Mouse (Mus musculus) left cerebral cortex, postnatal 4 days (tissue): Measurements from ENCODE around the gene Pcdh15. TPM values are rescaled to one million over a fixed set of nuclear protein-coding genes. Genes with fewer than 3 reads are reported as not detected.

Source experiments
- DNase-seq: peaks from one replicate; pipeline ENCODE4 v3.0.0-alpha.2; 2022
- intact Hi-C: fragments of 180-260 bp; cut with DNase I; formaldehyde crosslinking; loops from one replicate; pipeline ENCODE4 v1.15.1; 2025
- total RNA-seq, 2 experiments: library from RNA; stranded (reverse); gene quantifications; 2 replicates each; pipeline ENCODE4 v1.2.3; 2021

Pcdh15 gene
- 10 to 100 TPM; 40.5 to 43.8 TPM for total RNA-seq

DNA sequence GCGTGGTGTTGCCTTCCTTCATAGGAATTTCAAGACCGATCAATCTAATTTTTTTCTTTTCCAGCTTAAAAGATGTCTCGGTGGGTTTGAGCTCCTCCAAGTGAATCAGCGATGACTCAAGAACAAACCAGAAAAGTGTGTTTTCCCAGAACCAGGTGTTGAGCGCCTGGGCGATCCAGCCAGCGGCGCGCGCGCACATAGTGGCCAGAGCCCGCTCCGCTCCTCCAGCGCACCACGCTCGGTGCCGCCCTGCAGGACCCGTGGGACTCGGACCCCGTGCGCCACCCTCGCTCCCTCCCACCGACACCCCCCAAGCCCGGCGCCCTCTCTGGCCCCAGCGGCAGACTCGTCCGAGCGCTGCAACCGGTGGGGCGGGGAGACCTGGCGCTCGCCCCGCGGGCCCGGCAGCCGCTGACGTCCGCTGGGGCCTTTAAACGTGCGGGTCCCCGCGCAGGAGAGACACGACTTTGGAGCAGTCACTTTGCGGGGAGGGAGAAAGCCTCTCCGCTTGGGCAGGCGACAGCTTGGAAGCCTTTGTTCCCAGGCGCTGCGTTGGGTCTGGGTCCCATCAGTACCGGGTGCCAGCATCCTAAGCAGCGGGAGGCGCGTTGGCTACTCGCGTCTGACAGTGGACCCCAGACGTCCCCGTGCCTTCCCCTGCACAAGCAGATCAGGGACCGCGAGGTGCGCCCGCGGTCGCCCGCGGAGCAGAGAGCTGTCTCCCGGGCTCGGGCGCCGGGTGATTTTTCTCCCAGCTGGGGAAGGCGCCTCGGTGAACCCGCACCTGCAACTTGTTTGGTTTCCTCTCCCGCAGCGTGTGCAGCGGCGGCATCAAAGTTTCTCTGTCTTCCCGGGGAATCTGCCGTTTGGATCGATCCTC is at the start of gene Pcdh15:
Pcdh15 (plus strand) TSS at position 377 of the 880 bp plus-strand sequence.
- peak; percentile 15 for DNase-seq
- intact Hi-C loops: loop anchor here (5.0 kb wide), 1 partner anchor 1622 kb away; no protein-coding TSS in a partner anchor

DNA sequence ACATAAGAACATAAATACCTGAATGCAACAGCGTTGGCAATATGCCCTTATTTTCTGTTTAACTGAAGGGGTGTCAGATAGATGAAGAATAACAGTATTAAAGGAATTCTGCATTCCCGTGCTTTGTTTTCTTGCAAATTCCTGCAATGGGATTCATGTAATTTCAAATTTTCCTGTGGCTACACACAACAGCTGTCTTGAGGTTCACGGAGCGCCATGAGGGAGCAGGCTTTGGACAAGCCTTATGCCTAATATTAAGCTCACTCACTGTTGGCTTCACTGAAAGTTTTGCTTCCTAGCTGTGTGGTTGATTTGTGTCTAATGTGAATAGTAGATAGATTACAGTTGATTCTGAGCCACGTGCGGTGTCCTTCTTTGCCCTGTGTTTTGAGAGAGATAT is 47.1 kb upstream of the Pcdh15 start:
- DNase-seq: no peak
- intact Hi-C loops: no loop called here

DNA sequence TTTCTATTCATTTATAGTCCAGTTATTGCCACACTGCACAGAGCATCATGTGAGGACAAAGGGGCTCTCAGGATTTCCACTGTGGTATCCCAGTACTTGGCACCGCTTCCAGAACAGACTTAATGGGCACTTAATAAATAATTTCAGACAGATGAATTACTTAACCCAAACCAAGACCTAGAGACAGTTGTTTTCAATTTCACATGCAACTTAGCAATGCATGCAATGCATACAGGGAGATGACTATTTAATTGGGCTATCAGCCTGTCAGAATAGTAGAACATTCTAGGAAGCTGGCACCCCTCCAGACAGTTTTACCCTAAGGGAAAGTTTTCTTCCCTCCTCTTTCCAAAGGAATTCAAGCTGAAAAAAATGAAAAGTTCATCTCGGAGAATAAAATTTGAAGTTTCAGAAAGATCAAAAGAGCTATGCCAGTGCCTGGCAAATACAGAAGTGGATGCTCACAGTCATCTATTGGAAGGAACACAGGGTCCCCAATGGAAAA is 39.4 kb upstream of the Pcdh15 start:
- DNase-seq: peak; percentile 2
- intact Hi-C loops: no loop called here

DNA sequence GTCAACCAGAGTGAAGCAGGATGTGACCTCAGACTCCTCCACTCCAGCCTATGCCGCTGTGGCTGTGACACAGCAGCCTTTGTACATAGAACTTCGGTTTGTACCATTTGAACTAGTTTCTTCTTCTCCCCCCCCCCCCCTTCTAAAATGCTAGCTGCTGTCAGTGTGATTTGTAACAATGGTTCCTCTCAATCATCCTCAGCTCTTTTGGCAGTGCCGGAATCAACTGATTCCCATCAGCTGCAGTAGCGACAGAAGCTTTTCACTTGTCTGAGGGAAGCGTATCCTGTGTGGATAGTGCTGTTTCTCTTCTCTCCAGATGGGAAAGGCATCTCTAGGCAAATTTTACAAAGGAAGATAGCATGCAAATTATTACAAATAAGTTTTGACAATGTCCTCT is 12.4 kb upstream of the Pcdh15 start:
- DNase-seq: no peak
- intact Hi-C loops: no loop called here

DNA sequence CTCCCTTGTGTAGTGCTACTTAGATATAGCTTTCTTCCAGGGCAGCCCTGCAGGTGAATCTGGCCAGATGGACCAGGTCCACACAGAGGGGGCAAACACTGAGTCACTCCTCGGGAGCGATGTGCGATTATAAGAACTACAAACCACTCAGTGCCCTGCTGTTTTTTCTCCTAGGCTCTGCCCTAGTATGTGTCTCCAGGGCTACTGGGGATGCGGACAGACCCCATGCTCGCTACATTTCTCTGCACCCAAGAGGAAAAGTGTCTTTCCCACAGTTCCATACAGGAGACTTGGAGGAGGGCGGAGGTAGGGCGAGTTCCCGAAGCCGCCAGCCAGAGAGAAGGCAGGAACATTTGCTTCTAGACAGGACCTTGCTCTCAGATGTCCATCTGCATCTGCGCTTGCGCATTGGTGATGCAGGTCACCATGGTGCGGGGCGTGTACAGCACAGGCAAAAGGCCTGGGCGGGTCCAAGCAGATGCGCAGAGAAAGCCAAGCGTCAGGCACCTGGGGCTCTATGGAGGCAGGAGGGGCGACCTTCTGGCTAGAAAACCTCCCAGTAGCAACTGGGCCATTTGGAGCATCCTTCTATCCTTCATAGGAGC is 2.5 kb upstream of the Pcdh15 start:
- intact Hi-C loops: loop anchor here (5.0 kb wide), 1 partner anchor 1619 kb away; no protein-coding TSS in a partner anchor

DNA sequence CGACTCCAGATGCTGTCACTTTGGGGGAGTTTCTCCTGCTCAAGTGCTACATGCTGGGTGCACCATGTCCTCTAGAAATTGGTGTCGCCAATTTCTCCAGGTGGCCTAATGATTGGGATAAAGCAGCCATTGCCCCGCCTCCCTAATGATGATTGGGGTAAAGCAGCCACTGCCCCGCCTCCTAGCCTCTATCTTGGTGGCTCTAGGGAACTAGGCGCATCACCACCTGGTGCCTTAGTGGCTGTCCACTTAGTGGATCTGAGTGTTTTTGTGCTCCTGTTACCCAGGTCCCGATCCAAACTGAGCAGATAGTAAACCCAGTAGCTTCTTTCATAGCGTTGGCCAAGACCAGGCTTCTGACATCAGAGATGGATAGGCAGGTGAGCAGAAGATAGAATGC is 2.0 kb upstream of the Pcdh15 start:
- intact Hi-C loops: loop anchor here (5.0 kb wide), 1 partner anchor 1620 kb away; no protein-coding TSS in a partner anchor
- peak; percentile 35 for DNase-seq

More for the DNA sequence above, 2.5 kb upstream of the Pcdh15 start:
- DNase-seq: peak; percentile 74

DNA sequence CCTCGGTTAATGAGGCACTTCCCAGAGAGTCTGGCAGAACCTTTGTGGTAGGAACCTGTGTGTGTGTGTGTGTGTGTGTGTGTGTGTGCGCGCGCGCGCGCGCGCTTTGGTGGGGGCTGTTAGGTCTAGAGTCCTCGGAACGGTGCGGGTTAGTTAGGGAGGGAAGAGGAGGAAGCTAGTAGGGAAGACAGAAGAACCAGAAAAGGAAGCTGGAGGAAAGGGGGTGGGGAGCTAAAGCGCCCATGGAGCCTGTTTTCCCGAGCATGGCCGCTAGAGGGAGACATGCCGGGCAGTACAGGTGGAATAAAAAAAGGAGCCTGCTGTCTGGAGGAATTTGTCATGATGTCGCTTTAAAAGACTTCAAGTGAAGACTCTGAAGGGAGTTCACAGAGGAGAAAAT is 1.2 kb upstream of the Pcdh15 start:
- intact Hi-C loops: loop anchor here (5.0 kb wide), 1 partner anchor 1621 kb away; no protein-coding TSS in a partner anchor
- peak; percentile 76 for DNase-seq

DNA sequence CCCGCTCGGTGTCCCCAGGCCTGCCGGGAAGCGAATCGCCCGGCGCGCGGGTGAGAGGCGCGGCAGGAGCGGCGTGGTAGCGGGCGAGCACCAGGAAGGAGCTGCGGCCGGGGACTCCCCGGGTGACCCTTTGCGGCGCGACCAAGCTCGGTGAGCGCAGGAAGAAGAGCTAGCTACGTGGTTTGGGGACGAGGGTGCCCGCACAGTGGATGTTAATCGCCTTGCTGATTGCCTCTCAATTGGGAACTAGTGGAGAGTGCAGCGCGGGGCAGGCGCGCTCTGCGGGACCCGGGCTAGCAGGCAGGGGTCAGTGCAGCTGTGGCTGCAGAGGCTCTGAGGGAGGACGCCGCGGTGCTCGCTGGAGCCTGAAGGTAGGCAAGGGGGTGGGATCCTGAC is 702 bp downstream of the Pcdh15 start:
- intact Hi-C loops: loop anchor here (5.0 kb wide), 2 partner anchors 1362 to 1623 kb away; no protein-coding TSS in a partner anchor

DNA sequence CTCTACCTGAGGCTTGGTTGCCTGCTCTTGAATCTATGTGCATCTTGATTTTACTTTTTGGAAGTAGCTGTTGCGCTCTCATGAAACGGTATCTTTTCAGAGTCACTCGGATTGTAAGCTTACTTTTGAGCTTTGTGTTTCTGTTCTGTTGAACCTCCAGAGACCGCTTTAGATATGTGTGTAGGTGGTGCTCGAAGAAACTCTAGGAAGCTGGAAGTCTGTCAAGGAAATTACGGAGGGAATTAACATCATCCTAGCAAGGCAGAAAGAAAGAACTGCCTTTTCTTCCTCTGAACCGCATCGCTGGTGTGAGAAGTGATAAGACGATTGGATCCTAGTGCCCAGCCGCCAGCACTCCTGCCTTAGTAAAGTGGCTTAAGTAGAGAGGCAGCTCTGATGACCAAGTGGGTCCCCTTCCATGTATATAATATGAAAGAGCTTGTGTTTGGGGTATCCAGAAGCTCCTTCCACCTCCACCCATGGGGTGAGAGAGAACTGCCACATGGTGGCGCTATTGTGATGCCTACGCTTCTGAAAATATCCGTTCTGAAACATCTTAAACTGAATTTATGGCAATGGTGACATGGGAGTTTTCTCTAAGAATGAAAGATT is 4.3 kb downstream of the Pcdh15 start:
- intact Hi-C loops: loop anchor here (5.0 kb wide), 1 partner anchor 1359 kb away; no protein-coding TSS in a partner anchor
- DNase-seq: peak; percentile 25

More for the DNA sequence above, 702 bp downstream of the Pcdh15 start:
- DNase-seq: peak; percentile 15

DNA sequence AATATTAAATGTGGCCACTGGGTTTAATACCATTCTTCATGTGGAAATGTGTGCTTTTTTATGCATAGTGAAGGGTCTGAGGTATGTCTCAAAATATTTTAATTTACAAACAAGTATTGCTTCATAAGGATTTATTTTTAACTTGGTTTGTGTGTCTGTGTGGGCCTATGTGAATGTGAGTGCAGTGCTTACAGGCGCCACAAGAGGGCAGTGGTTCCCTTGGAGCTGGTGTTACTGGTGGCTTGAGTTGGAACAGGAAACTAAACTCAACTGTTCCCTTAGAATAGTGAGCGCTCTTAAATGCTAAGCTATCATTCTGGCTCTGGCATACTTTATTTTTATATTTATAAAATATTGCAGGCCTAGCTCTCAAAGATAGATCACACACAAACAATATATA is 6.8 kb downstream of the Pcdh15 start:
- DNase-seq: peak; percentile 48
- intact Hi-C loops: no loop called here

DNA sequence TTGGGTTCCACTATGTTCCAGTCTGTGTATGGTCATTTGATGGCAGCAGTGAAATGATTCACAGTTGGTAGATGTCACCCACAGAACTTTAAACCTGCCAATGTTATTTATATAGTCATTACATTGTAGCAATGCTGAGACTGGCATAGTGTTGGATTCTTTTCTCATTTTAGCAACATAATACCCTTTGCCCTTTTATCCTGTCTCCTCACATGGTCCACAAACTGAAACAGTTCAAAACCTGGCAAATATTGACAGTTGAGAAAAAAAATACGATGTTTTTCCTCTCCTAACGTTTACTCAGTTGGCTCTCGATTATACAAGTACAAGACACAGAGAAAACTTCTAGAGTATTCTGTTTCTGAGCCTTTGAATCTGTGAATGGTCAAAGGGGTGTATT is 38.8 kb downstream of the Pcdh15 start:
- intact Hi-C loops: no loop called here
- DNase-seq: no peak

DNA sequence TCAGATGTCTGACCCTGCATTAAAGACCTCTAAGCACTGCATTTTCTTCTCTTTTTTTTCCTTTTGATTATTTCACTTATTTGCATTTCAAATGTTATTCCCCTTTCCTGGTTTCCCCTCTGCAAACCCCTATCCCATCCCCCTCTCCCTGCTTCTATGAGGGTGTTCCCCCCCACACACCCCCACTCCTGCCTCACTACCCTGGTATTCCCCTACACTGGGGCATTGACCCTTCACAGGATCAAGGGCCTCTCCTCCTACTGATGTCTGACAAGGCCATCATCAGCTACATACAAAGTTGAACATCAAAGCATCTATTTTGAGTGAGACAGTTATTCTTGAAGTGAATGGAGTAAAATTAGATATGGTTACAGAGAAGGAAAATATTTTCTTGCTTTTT is 48.4 kb downstream of the Pcdh15 start:
- no peak for DNase-seq
- intact Hi-C loops: no loop called here

DNA sequence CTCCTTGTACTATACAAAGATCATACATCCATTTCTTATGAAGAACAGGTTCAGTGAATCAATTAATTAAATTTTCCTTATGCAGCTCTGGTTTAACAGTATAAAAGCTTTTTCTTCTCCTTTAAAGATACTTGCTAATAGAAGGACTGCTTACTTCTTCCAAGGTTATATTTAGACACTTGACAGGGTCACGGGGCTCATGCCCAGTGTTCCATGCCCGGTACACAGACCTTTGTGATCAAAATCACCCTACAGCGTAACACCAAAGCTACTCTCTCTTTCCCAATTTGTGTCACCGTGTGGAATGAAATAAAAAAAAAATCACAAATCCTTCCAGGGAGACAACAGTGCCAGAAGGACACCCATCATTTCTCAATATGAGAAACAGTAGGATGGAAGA is 48.8 kb downstream of the Pcdh15 start:
- intact Hi-C loops: no loop called here
- DNase-seq: no peak

DNA sequence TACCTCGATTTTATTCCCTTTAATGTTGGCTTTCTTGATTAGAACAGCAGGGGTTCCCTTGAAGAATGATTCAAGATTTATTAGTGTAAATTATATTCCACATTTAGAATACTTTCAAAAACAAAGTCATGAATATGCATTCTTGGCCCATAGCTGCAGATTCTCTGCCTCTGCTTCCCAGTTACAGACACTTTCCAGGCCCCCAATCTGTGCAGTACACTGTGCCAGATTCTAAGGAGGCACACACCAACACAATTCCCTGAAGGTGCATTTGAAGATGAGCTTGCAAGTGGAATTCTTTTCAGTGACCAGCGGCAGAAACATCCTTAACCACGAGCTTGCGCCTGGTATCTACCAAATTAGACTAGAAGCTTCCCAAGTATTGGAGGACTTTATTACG is 55.4 kb downstream of the Pcdh15 start:
- DNase-seq: no peak
- intact Hi-C loops: no loop called here

DNA sequence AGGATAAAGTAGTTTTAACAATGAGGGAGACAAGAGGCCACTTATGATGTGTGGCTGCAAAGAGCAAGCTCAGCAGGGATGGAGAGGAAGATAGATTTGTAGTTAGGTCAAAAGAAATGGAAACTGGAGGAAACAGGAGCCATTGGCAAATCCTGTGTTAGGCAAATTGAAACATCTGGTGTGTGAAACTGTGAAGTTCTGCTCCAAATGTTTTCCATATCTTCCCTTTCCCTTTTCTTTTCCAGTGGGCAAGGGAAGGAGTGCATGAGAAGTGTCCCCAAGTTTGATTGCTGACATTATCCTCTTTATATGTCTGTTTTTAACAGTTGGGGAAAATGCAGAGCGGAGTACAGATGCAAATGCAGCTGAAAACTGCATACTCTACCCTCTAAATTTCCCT is 62.6 kb downstream of the Pcdh15 start:
- DNase-seq: no peak
- intact Hi-C loops: no loop called here

DNA sequence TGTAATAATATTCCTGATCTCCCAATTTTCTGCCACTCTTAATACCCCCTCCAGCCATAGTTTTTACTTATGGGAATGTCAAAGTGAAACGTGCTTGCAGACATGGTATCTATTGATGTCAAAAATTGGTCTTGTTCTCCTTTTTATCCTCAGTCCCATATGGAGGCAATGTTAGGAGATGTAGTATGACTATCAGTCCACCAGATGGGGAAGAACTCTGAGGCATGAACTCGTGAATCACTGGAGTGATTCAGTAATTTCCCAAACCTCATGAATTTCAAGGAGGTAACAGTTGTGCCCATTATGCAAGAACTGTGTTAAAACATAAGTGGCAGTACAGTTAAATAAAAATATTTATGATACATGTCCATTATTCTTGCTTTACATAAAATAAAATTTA is 116.9 kb downstream of the Pcdh15 start:
- intact Hi-C loops: no loop called here
- DNase-seq: no peak

DNA sequence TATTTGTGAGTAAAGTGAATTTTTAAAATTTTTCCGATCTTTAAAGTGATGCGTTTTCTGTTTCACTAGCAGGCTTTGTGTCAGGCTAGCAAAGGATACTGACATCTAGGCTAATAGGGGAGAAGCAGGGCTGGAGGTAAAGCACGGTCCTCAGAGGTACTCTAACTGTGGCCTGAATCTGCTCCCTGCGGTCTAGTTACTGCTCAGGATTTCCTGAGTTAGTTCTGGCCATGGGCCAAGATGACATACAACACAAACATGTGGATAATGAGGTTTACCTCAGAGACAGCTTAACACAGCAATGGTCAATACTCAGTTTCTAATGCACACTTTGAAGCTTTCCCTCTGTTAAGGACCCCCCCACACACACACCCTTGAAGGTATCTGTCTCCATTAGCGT is 143.2 kb downstream of the Pcdh15 start:
- intact Hi-C loops: no loop called here
- DNase-seq: no peak

DNA sequence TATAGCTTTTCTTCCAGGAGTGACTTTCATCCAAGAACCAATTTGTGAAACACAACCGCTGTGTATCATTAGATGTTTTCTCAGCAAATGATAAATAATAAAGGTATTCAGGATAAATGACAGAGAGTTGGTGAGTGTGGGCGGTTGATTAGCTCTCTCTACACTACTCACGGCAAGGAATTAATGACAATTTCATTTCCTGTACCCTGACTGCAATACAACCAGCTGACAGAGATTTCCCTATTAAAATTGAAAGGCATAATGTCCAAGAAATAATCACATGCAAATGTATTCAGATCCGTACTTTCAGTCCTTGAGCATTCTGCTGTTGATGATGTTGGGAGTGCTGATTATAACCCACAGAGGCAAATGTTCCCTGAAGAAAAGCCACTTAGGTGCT is 181.3 kb downstream of the Pcdh15 start:
- no peak for DNase-seq
- intact Hi-C loops: no loop called here

DNA sequence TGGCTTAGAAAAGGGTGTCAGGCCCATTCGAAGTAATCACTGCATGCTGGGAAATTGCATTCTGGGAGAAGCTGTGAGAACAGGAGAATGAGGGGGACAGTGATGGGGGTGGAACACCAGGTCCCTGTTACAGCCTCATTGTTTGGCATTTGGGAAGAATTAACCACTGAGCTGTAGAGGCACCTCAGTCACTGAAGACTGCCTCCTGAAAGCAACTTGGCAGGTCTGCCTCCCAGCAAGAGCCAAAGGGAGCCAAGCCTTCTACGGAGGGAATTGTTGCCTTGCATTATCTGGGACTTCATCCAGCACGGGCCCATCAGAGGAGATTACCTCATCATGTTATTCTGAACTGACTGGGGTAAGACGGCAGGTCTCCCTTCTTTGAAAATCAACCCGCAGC is 197.3 kb downstream of the Pcdh15 start:
- peak; percentile 40 for DNase-seq
- intact Hi-C loops: no loop called here

DNA sequence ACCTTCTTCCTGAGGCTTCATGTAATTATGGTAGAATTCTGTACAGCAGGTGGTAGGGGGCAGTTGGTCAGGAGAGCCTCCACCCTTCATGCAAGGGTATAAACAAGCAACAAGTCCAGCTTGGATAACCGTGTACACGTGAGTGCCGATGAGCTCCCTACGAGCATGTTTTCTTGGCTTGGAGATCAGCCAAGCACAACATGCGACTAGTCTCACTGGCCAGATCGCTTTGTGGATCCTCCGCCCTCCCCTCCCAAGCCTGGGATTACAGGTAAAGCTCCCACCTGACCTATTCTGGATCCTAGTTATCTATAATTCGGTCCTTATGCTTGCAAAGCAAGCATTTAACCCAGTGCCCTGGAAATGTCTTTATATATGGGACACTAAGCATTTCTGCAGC is 202.8 kb downstream of the Pcdh15 start:
- intact Hi-C loops: no loop called here
- peak; percentile 11 for DNase-seq

DNA sequence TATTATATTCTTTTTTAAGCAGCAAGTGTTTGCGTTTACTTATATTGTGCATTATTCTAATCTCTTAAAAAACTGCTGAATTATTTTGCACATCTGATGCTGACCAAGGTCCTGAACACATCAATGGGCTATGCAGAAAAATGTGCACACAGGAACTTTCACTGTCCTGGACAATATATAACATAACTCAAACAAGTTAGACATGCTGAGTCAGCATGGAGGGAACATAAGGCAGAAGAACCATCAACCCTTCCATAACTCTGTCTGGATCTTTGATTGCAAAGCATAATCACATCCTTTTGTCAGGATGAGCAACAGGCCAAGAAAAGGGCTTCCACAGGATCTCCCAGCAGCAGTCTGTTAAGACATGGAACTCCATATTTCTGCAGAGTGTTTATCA is 207.5 kb downstream of the Pcdh15 start:
- intact Hi-C loops: no loop called here
- no peak for DNase-seq
